Mouse (Mus musculus): ENCODE results near the gene Hectd3. TPM values are rescaled to one million over a fixed set of nuclear protein-coding genes. Genes with fewer than 3 reads are reported as not detected.

The Hectd3 gene
- total RNA-seq, 4 experiments from 2014 or later: 41.3 to 54.7 (median 42.2) TPM

DNA sequence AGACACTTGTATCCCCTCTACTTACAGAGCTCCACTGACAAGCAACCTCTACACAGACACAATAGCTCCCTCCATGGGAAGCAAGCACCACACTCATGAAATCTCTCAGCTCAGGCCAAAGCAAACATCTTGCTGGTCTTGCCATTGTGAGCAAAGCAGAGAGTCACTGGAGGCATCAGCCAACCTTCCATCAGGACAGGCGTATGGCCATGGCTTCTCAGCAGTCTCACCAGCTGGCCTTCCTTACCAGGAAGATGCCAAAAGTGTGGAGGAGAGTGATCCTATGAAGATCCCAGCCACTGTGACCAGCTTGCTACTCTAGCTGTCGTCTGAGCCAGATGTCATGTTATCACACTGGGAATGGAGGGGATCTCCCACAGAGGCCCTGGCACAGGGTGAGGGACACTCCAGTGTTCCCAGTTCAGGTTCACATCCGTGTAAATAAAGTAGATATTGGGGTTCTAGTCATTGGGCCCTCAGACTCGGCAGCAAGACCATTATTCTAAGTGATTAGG, 19.8 kb downstream of the Hectd3 start:
- no peak for DNase-seq (ENCODE audit: low spot score in 2 of 2)

DNA sequence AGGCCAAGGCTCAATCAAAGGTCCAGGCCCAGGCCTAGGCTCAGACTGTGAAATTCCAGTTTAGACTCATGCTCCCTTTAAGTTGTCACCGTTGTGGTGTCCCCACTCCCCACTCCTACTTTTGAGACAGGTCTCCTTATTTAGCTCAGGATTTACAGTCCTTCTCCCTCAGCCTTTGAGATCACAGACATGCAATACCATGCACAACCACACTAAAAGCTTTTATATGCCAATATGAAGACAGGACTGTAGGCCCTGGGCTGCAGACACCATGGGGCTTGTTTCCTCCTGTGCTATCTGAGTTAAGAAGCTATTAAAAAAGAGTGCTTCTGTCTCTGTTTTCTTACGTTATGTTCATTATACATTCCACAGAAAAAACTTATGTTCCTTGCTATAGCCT, 22.6 kb downstream of the Hectd3 start:
- no peak for DNase-seq (ENCODE audit: low spot score in 2 of 2)

DNA sequence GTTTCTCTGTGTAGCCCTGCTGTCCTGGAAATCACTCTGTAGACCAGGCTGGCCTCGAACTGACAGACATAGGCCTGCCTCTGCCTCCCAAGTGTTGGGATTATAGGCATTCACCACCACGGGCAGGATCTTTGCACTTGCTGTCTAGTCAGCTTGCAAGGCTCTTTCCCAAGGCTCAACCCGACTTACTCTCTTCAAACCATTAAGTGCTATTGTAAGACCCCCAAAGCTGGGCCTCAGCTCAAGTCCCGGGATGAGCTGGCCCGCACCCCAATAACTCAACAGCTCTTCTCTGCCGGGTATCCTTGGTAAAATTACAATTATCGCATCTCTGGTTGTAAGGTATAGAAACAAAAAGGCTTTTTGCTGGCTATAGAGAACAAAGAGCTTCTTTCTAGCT, 23.2 kb downstream of the Hectd3 start:
- no peak for DNase-seq (ENCODE audit: low spot score in 2 of 2)

DNA sequence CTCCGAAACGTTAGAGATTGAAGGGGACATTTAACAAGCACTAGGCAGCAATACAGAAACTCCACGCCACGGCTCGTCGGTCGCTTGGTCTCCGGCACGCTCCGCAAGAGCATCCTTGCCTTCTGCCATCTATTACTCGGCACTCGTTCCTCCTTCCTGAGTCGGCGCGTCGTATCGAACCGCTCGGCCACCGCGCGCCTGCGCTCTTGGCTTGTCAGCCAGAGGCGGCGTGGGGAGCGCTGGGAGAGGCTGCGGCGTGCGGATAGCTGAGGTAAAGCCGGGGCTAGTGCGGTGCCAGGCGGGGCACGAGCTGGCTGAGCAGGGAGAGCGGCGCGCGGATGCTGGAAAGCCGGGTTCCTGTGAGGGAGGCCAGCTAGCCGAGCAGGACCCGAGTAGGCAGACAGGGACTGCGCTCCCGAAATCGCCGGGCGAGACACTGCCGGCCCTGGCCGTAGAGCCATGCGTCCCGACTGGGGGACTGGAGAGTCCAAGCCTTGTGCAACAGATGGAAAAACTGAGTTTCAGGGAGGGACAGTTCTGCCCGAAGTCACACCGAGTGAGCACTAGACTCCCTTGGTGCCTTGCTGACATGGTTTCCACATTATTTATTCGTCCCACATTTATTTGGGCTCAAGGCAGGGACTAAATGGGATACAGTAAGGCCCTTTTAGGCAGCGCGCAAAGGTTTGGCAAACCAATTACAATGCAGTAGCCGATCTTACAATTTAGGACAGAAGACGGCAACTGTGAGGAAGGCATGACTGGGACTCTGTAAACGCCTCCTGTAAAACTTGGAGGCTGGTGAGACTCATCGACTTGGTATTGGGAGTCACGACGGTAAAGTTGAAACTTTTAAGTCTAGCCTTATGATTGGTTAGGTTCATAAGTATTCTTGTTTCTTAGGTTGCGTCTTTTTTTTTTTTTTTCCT, 24.4 kb downstream of the Hectd3 start, which contains the start of gene Eif2b3:
Gene Eif2b3, plus strand, starts transcription at position 197 of the 929 bp plus-strand sequence.
- peak; percentile 83 to 87 for DNase-seq (ENCODE audit: low spot score in 2 of 2)

DNA sequence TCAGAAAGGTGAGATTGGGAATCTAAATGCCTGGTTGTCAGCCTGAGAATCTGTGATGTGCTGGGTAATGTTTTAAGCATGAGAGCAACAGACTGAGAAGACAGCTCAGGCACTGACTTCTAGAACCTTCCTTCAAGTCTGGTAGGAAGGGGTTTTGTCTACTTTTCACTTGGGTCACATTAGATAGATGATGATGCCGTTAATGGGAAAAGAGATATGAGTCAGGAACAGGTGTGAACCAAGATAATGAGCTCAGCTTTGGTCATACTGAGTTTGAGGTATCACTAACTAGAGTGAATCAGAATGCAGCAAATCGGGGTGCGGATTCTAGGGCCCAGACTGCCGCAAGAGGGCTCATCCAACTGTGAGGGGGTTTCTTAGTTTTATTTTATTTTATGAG, 28.4 kb downstream of the Hectd3 start:
- no peak for DNase-seq (ENCODE audit: low spot score in 2 of 2)

DNA sequence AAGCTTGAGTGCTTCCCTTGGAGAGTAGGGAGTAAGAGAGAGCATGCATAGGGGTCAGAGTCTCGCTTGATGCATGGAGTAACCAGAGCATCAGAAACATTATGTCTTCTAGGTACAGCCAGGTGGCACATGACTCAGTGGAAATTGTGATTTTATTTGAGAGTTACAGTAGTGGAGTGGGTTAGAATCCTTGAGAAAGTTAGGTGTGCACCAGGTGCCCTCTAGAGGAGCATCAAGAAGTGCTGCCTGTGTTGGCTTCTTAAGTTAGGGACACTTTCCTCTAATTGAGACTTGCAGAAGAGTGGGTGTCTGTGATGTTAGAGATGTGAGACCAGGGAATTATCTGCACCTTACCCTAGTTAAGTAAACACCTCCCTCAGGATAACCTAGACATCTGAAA, 36.0 kb downstream of the Hectd3 start:
- DNase-seq (ENCODE audit: low spot score in 2 of 2): no peak

DNA sequence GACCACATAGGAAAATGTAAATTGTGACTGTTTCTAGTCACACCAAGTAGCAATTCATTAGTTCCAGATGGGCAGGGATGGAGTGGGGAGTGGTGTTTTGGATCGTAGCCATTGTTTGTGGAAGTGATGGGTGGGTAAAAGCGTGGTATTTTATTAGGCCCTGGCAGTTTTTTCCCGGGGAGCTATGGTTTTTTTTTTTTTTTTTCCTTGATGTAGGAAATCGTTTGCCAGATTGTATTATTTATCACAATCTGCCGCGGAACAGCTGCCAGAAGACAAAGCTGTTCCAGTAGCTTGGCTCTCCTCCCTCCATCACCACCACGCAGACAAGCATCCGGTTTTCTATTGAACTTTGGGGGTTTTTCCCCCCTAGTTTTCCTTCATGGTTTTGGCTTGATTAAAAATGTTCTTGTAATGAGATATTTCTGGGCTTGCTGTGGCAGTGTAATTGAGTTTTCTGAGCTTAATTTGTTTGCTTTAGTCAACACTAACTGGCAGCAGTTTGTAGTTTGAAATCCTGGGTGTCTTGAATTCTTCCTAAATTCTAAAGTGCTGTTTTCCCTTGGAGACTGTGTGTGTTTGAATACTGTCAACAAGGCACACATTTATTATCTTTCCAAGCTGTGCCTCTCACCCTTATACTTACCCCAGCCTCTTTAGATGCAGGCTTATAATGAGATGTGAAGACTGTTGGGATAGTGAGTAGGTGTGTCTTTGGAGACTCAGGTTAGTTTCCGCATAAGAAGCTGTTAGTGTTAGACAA, 45.0 kb downstream of the Hectd3 start:
- DNase-seq (ENCODE audit: low spot score in 2 of 2): peak; percentile 69 to 83

DNA sequence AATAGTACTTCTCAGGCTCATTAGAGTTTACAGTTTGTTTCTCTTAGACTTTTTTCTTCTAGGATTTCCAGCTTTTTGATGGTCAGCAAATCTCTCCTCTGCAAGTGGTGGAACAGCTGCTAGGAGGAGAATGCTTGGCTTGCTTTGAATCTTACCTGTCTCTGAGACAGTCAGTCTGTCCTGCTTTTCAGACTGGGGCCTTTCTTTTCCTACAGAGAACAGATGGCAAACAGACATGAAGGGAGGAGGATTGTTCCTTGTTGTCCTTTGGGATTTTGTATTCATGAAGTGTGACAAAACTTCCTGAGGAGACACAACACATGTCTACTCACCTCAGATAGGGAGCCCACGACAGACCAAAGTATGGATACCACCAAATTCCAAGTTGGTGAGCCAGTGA, 45.7 kb downstream of the Hectd3 start:
- no peak for DNase-seq (ENCODE audit: low spot score in 2 of 2)

DNA sequence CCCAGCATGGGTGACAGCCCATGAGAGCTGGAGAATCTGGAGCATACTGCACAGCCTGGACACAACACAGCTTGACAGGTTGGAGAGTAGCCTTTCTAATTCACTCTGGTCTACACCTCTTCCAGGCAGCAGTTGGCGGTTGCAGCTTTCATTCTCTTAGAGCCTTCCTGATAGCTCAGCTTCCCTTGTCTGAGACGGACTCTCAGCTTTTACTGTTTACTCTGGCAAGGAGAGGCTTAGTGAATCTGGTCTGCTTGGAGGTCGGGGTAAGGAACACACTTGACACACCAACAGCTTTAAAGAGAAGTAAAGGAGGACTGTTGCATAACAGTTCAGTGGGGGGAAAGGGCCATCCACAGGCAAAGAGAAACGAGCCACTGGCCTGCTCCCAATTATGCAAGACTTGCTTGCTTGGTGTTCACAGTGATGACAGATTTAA, 46.2 kb downstream of the Hectd3 start:
- DNase-seq (ENCODE audit: low spot score in 2 of 2): no peak

DNA sequence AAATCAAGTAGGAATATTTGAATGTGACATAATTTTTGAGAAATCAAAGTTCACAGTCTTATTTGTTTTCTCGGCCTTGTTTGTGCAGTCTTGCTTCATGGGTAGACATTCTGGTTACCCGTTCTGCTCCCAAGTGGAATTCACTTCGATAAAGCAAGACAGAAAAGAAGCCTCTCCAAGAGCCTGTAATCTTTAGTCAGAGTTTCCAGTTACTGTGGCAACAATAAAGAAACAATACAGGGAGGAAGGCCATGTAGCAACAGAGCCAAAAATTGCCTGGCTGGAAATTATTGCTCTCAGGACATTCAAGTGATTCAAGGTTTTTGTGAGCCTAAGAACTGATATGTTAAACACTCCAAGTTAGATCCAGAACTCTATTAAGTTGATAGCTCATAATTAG, 53.7 kb downstream of the Hectd3 start:
- DNase-seq (ENCODE audit: low spot score in 2 of 2): no peak

DNA sequence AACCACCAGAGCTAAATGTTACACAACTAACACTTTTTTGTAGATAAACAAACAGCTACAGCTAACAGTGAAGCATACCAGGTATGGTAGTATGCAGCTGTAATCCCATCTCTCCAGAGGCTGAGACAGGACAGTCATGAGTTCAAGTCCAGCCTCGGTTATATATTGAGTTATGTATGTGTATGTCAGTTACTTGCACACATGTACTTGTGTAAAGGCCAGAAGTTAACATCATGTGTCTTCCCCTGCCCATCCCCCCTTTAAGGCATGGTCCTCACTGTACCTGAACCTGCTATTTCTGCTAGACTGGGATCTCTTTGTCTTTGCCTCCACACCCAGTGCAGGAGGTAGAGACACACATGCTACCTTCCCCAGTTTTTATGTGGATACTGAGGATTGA, 54.4 kb downstream of the Hectd3 start:
- DNase-seq (ENCODE audit: low spot score in 2 of 2): no peak

DNA sequence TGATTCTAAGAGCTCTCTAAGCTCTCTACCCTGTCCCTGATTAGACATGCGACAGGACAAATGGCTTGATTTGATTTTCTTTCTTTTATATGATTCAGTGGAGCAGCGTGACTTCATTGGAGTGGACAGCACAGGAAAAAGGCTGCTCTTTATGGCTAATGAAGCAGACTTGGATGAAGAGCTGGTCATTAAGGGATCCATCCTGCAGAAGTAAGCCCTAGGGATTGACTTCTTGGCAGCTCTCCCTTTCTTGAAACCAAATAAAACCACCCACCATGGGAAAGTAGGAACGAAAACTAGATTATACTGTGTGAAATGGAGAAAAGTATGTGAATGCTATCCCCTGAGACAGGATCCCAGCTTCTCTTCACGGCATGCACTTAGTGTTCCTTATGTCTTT, 57.5 kb downstream of the Hectd3 start:
- no peak for DNase-seq (ENCODE audit: low spot score in 2 of 2)

DNA sequence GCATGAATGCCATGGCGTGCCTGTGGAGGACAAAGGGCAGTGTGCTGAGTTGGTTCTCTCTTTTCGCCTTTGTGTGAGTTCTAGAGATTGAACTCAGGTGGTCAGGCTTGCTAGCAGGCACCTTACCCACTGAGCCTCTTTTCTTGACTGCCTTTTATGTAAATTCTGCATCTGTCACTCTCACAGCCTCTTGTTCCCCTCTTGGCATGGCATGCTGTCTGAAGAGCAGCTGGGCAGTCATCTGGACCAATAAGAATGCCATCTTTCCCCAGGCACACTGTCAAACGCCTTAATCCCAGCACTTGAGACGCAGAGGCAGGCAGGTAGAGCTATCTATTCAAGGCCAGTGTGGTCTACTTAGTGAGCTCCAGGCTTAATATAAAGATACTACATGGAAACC, 58.8 kb downstream of the Hectd3 start:
- no peak for DNase-seq (ENCODE audit: low spot score in 2 of 2)

Other genes starting within 250 kb of the Hectd3 start
- gene Toe1, start 187.7 kb upstream of the Hectd3 start, total RNA-seq (2022): 10 to 100 TPM; 11.3 to 16.1 (median 14.0) TPM
- gene Mutyh, start 187.6 kb upstream of the Hectd3 start, total RNA-seq (2022): 1 to 10 TPM; 2.0 to 4.9 (median 2.9) TPM
- gene Hpdl, start 173.6 kb upstream of the Hectd3 start, total RNA-seq (2022): 1 to 10 TPM; 3.1 to 5.5 (median 5.2) TPM
- gene Zswim5, start 117.9 kb upstream of the Hectd3 start, total RNA-seq (2022): 10 to 100 TPM; 14.5 to 17.4 (median 16.1) TPM
- gene Urod, start 904 bp upstream of the Hectd3 start, total RNA-seq (2022): 10 to 100 TPM; 62.0 to 68.1 (median 64.8) TPM
- 10 to 100 TPM; 20.0 to 25.1 (median 21.3) TPM for gene Eif2b3, start 24.1 kb downstream of the Hectd3 start, total RNA-seq (2022)
- gene Ptch2, start 100.8 kb downstream of the Hectd3 start, total RNA-seq (2022): 1 to 10 TPM; 1.7 to 3.4 (median 2.2) TPM
- gene Btbd19, start 130.4 kb downstream of the Hectd3 start, total RNA-seq (2022): 10 to 100 TPM; 12.9 to 18.3 (median 16.2) TPM
- gene Tctex1d4, start 131.5 kb downstream of the Hectd3 start, total RNA-seq (2022): under 1 TPM; 0.74 to 0.81 (median 0.78) TPM
- 1 to 10 TPM; 9.0 to 10.0 (median 9.6) TPM for gene Plk3, start 138.6 kb downstream of the Hectd3 start, total RNA-seq (2022)
- gene Rps8, start 160.9 kb downstream of the Hectd3 start, total RNA-seq (2022): 100 to 1,000 TPM; 448 to 635 (median 527) TPM
- gene Kif2c, start 187.3 kb downstream of the Hectd3 start, total RNA-seq (2022): under 1 TPM; 0.20 to 0.69 (median 0.37) TPM

Data from layer of hippocampus, adult 8-10 months (tissue).